Mouse (Mus musculus) embryonic facial prominence, embryonic 10.5 days (tissue): ENCODE results near the gene Urod. TPM values are rescaled to one million over a fixed set of nuclear protein-coding genes. Genes with fewer than 3 reads are reported as not detected.

ENCODE experiments used
- DNase-seq: peaks from one replicate; pipeline ENCODE4 v3.0.0-alpha.2; 2017; ENCODE audit warnings: low spot score
- H3K27ac ChIP-seq: fragments of 300-500 bp; sonication (generic); replicated peaks from 2 replicates; pipeline ENCODE4 v1.5.1; 2016; ENCODE audit warnings: mild to moderate bottlenecking
- H3K27me3 ChIP-seq: fragments of 300-500 bp; sonication (generic); replicated peaks from 2 replicates; pipeline ENCODE4 v1.6.1; 2016; ENCODE audit warnings: low read depth, mild to moderate bottlenecking; ENCODE audit not compliant: poor library complexity, severe bottlenecking
- H3K36me3 ChIP-seq: fragments of 300-500 bp; sonication (generic); replicated peaks from 2 replicates; pipeline ENCODE4 v1.6.1; 2016; ENCODE audit warnings: mild to moderate bottlenecking, moderate library complexity
- H3K4me1 ChIP-seq: fragments of 300-500 bp; sonication (generic); 2 replicates; pipeline ENCODE4 v1.6.1; 2016
- H3K4me3 ChIP-seq: fragments of 300-500 bp; sonication (generic); 2 replicates; pipeline ENCODE4 v1.5.1; 2016; ENCODE audit warnings: mild to moderate bottlenecking, moderate library complexity
- H3K9me3 ChIP-seq: fragments of 300-500 bp; sonication (generic); 2 replicates; pipeline ENCODE4 v1.6.1; 2016; ENCODE audit warnings: mild to moderate bottlenecking
- WGBS: fragments of 180-500 bp; shearing (Covaris S2); methylation state at CpG from one replicate; pipeline ENCODE4 v1.1.7; 2016; 5-methylcytosine and 5-hydroxymethylcytosine counted together
- polyA plus RNA-seq: library from polyadenylated mRNA; unstranded; fragments of >200 nt; fragmentation: Nextera tagmentation; extraction: Ambion mirVana; gene quantifications from 2 replicates; pipeline ENCODE4 v1.2.1, GENCODE M21; 2016

Gene Urod
- polyA plus RNA-seq: 111 and 113 TPM in 2 replicates

GRCm38 (mm10) chr4:116993672-116994621 lies at the start of gene Urod:
Urod (minus strand) TSS chr4:116994413.
- H3K27ac ChIP-seq: peak within 1 kb of the TSS; percentile 75
- DNase-seq: peak; percentile 95
- peak within 1 kb of the TSS; percentile 82 for H3K4me3 ChIP-seq
- H3K27me3 ChIP-seq: peaks cover 11% of the 10 kb centered on the region
- H3K36me3 ChIP-seq: peaks cover 36% of the 10 kb centered on the region
- WGBS: 2% methylated on average over 38 of the region's 38 CpGs
- peaks cover 33% of the 10 kb centered on the region for H3K4me1 ChIP-seq
- no peaks in the 10 kb centered on the region for H3K9me3 ChIP-seq

GRCm38 (mm10) chr4:117041283-117041721 lies 47.1 kb upstream of the Urod start:
- Histone ChIP-seq H3K9me3 (no peaks in the 10 kb centered on the region), H3K4me3 (no peak overlapping the region), H3K27ac (no peak overlapping the region), H3K4me1 (no peaks in the 10 kb centered on the region; the same call in none of the 2 replicates), H3K27me3 (no peaks in the 10 kb centered on the region), H3K36me3 (peaks cover 28% of the 10 kb centered on the region)
- 70% methylated on average over 4 of the region's 4 CpGs for WGBS
- no peak for DNase-seq

GRCm38 (mm10) chr4:117040791-117041190 lies 46.6 kb upstream of the Urod start:
- Histone ChIP-seq H3K27me3 (no peaks in the 10 kb centered on the region), H3K9me3 (no peaks in the 10 kb centered on the region), H3K36me3 (peaks cover 25% of the 10 kb centered on the region), H3K27ac (0 out of 2 replicates have a peak overlapping the region, but pooled peaks have one; percentile 0), H3K4me3 (no peak overlapping the region), H3K4me1 (no peaks in the 10 kb centered on the region; the same call in none of the 2 replicates)
- DNase-seq: no peak
- 74% methylated on average over 1 of the region's 1 CpGs for WGBS

- H3K9me3 ChIP-seq: no peaks in the 10 kb centered on the region
- H3K27ac ChIP-seq: peak overlapping the region; percentile 0; the same call in 1 of the 2 replicates
- WGBS: 66% methylated on average over 9 of the region's 9 CpGs
- peaks cover 25% of the 10 kb centered on the region for H3K36me3 ChIP-seq
- no peak for DNase-seq
- no peak overlapping the region for H3K4me3 ChIP-seq
- no peaks in the 10 kb centered on the region for H3K27me3 ChIP-seq
- no peaks in the 10 kb centered on the region; the same call in none of the 2 replicates for H3K4me1 ChIP-seq
Observed at GRCm38 (mm10) chr4:117039925-117040687, 45.9 kb upstream of the Urod start.

GRCm38 (mm10) chr4:117031105-117031504 lies 36.9 kb upstream of the Urod start:
- Histone ChIP-seq H3K27me3 (no peaks in the 10 kb centered on the region), H3K4me3 (no peak overlapping the region), H3K36me3 (peaks cover 71% of the 10 kb centered on the region), H3K27ac (no peak overlapping the region), H3K4me1 (no peaks in the 10 kb centered on the region), H3K9me3 (no peaks in the 10 kb centered on the region)
- DNase-seq: no peak
- WGBS: 95% methylated on average over 1 of the region's 1 CpGs

GRCm38 (mm10) chr4:117023469-117023868 lies 29.3 kb upstream of the Urod start:
- peaks cover 57% of the 10 kb centered on the region for H3K36me3 ChIP-seq
- no peak for DNase-seq
- WGBS: 95% methylated on average over 4 of the region's 4 CpGs

GRCm38 (mm10) chr4:117019206-117020134 lies 25.3 kb upstream of the Urod start, which contains the start of gene Eif2b3:
Eif2b3 (plus strand) TSS chr4:117019402.
- 1% methylated on average over 61 of the region's 61 CpGs for WGBS
- H3K4me1 ChIP-seq: peaks cover 11% of the 10 kb centered on the region
- DNase-seq: peak; percentile 95
- no peaks in the 10 kb centered on the region for H3K9me3 ChIP-seq
- no peaks in the 10 kb centered on the region for H3K27me3 ChIP-seq
- H3K4me3 ChIP-seq: peak within 1 kb of the TSS; percentile 90
- peaks cover 29% of the 10 kb centered on the region for H3K36me3 ChIP-seq
- H3K27ac ChIP-seq: peak within 1 kb of the TSS; percentile 86

More at GRCm38 (mm10) chr4:117023469-117023868, 29.3 kb upstream of the Urod start:
- H3K27me3 ChIP-seq: no peaks in the 10 kb centered on the region
- H3K27ac ChIP-seq: no peak overlapping the region
- H3K9me3 ChIP-seq: no peaks in the 10 kb centered on the region
- peaks cover 11% of the 10 kb centered on the region for H3K4me1 ChIP-seq
- H3K4me3 ChIP-seq: no peak overlapping the region

GRCm38 (mm10) chr4:117018327-117018726 lies 24.1 kb upstream of the Urod start:
- Histone ChIP-seq H3K36me3 (peaks cover 18% of the 10 kb centered on the region), H3K4me3 (no peak overlapping the region), H3K9me3 (no peaks in the 10 kb centered on the region), H3K27ac (no peak overlapping the region), H3K27me3 (no peaks in the 10 kb centered on the region), H3K4me1 (peaks cover 11% of the 10 kb centered on the region)
- WGBS: 84% methylated on average over 7 of the region's 7 CpGs
- DNase-seq: no peak

GRCm38 (mm10) chr4:117017738-117018137 lies 23.5 kb upstream of the Urod start:
- H3K36me3 ChIP-seq: peaks cover 12% of the 10 kb centered on the region
- no peaks in the 10 kb centered on the region for H3K9me3 ChIP-seq
- no peak for DNase-seq
- no peak overlapping the region for H3K4me3 ChIP-seq
- no peaks in the 10 kb centered on the region for H3K27me3 ChIP-seq
- H3K4me1 ChIP-seq: peaks cover 11% of the 10 kb centered on the region
- 92% methylated on average over 2 of the region's 2 CpGs for WGBS
- H3K27ac ChIP-seq: no peak overlapping the region

GRCm38 (mm10) chr4:117014901-117015415 lies 20.7 kb upstream of the Urod start:
- Histone ChIP-seq H3K27me3 (no peaks in the 10 kb centered on the region), H3K4me1 (peaks cover 4% of the 10 kb centered on the region), H3K27ac (no peak overlapping the region), H3K4me3 (no peak overlapping the region), H3K36me3 (no peaks in the 10 kb centered on the region), H3K9me3 (no peaks in the 10 kb centered on the region)
- no peak for DNase-seq
- WGBS: 67% methylated on average over 4 of the region's 4 CpGs

GRCm38 (mm10) chr4:117013596-117013995 lies 19.4 kb upstream of the Urod start:
- no peaks in the 10 kb centered on the region for H3K9me3 ChIP-seq
- no peaks in the 10 kb centered on the region for H3K27me3 ChIP-seq
- no peak for DNase-seq
- H3K4me1 ChIP-seq: no peaks in the 10 kb centered on the region
- WGBS: 86% methylated on average over 6 of the region's 6 CpGs
- H3K27ac ChIP-seq: no peak overlapping the region
- no peaks in the 10 kb centered on the region for H3K36me3 ChIP-seq
- no peak overlapping the region for H3K4me3 ChIP-seq
